Mouse (Mus musculus) myocyte (in vitro differentiated cells): ENCODE measurements around the gene Auts2.

Experiments used
- POLR2A ChIP-seq: IDR thresholded peaks from one replicate; pipeline ENCODE4 v1.6.1; 2011; ENCODE audit warnings: low read depth, mild to moderate bottlenecking, control low read depth, moderate library complexity; ENCODE audit not compliant: insufficient read length
- POLR2AphosphoS2 ChIP-seq: IDR thresholded peaks from one replicate; pipeline ENCODE4 v1.6.1; 2011; ENCODE audit warnings: low read depth, control low read depth; ENCODE audit not compliant: insufficient read length

GRCm38 (mm10) chr5:131904478-131904877, 638.7 kb downstream of the Auts2 start:
- no peak for TF ChIP-seq POLR2A
- TF ChIP-seq POLR2AphosphoS2: no peak
